In genomic region chr1:166467172-166467571, GRCm38 (mm10) we compare ENCODE assay signal across 32 mouse cellular contexts. TPM values are rescaled to one million over a fixed set of nuclear protein-coding genes. Genes with fewer than 3 reads are reported as not detected.
"Had no signal": no experiment of that assay in that cellular context is flagged by ENCODE, and none has a peak within 500 bp of the region (broad histone marks: within the 10 kb centered on the region; RNA-seq: fewer than 3 reads in every experiment).

No protein-coding gene starts in this region.

- DNase-seq: heart, postnatal 10 days; heart, postnatal 14 days; heart, postnatal 36 days; heart, postnatal 4 days; kidney, adult 11 months; kidney, adult 18-20 months; kidney, adult 2 months; kidney, adult 8-10 months; kidney, adult 9 months; kidney, postnatal 10 days; kidney, postnatal 14 days; kidney, postnatal 25 days; kidney, postnatal 36 days; kidney, postnatal 4 days; layer of hippocampus, adult 9-11 months; layer of hippocampus, postnatal 36 days had no signal

- ATAC-seq: hindbrain, embryonic 16.5 days; hindbrain, postnatal 0 days; inflammation-experienced regulatory T-cells, adult 6 months; intestine, embryonic 15.5 days; intestine, embryonic 16.5 days; intestine, postnatal 0 days had no signal

RNA-seq across cellular contexts. Expression of gene Gm4846, which starts 30.2 kb away (rescaled TPM):
- total RNA-seq: heart, postnatal 10 days; heart, postnatal 14 days; heart, postnatal 25 days; heart, postnatal 36 days; heart, postnatal 4 days; hematopoietic stem cell, adult 5-6 weeks; layer of hippocampus, adult 18-20 months; layer of hippocampus, adult 2 months; layer of hippocampus, adult 8-10 months; layer of hippocampus, postnatal 10 days; layer of hippocampus, postnatal 14 days; layer of hippocampus, postnatal 25 days; layer of hippocampus, postnatal 36 days; left cerebral cortex, adult 18-20 months; left cerebral cortex, adult 2 months had no signal
